Mouse (Mus musculus) intestine, embryonic 16.5 days (tissue): Measurements from ENCODE around the gene Vopp1. TPM values are rescaled to one million over a fixed set of nuclear protein-coding genes. Genes with fewer than 3 reads are reported as not detected.

Source experiments
- ATAC-seq: fragments of 200-750 bp; cut with Nextera tagmentation; 2 replicates; pipeline ENCODE4 v1.8.0; 2017; ENCODE audit warnings: moderate TSS enrichment, moderate library complexity
- H3K27ac ChIP-seq: fragments of 300-500 bp; sonication (generic); 2 replicates; pipeline ENCODE4 v1.5.1; 2014; ENCODE audit warnings: mild to moderate bottlenecking, low read length
- H3K27me3 ChIP-seq: fragments of 300-500 bp; sonication (generic); replicated peaks from 2 replicates; pipeline ENCODE4 v1.6.1; 2014; ENCODE audit warnings: low read length, control low read depth, mixed read lengths; ENCODE audit not compliant: control insufficient read depth, insufficient read depth
- H3K36me3 ChIP-seq: fragments of 300-500 bp; sonication (generic); 2 replicates; pipeline ENCODE4 v1.6.1; 2014; ENCODE audit warnings: low read length, control low read depth; ENCODE audit not compliant: control insufficient read depth, insufficient read depth
- H3K4me1 ChIP-seq: fragments of 300-500 bp; sonication (generic); 2 replicates; pipeline ENCODE4 v1.6.1; 2014; ENCODE audit warnings: low read length, control low read depth, mixed read lengths; ENCODE audit not compliant: control insufficient read depth, insufficient read depth
- H3K4me2 ChIP-seq: fragments of 300-500 bp; sonication (generic); 2 replicates; pipeline ENCODE4 v1.6.1; 2014; ENCODE audit warnings: low read depth, low read length, control low read depth
- H3K4me3 ChIP-seq: fragments of 300-500 bp; sonication (generic); 2 replicates; pipeline ENCODE4 v1.5.1; 2014; ENCODE audit warnings: mild to moderate bottlenecking, low read length
- H3K9ac ChIP-seq: fragments of 300-500 bp; sonication (generic); 2 replicates; pipeline ENCODE4 v1.6.1; 2014; ENCODE audit warnings: low read depth, low read length
- H3K9me3 ChIP-seq: fragments of 300-500 bp; sonication (generic); 2 replicates; pipeline ENCODE4 v1.6.1; 2016; ENCODE audit warnings: low read length, control low read depth; ENCODE audit not compliant: control insufficient read depth
- WGBS: fragments of 180-500 bp; shearing (Covaris S2); extraction: QIAGEN DNeasy Blood & Tissue Kit; methylation state at CpG from one replicate; pipeline ENCODE4 v1.1.7; 2014; 5-methylcytosine and 5-hydroxymethylcytosine counted together
- polyA plus RNA-seq: library from polyadenylated mRNA; unstranded; fragments of >200 nt; fragmentation: Nextera tagmentation; extraction: Ambion mirVana; gene quantifications from 2 replicates; pipeline ENCODE4 v1.2.1, GENCODE M21; 2015

Gene Vopp1
- polyA plus RNA-seq, 1 experiment from 2014 or later = 24.9 TPM

DNA sequence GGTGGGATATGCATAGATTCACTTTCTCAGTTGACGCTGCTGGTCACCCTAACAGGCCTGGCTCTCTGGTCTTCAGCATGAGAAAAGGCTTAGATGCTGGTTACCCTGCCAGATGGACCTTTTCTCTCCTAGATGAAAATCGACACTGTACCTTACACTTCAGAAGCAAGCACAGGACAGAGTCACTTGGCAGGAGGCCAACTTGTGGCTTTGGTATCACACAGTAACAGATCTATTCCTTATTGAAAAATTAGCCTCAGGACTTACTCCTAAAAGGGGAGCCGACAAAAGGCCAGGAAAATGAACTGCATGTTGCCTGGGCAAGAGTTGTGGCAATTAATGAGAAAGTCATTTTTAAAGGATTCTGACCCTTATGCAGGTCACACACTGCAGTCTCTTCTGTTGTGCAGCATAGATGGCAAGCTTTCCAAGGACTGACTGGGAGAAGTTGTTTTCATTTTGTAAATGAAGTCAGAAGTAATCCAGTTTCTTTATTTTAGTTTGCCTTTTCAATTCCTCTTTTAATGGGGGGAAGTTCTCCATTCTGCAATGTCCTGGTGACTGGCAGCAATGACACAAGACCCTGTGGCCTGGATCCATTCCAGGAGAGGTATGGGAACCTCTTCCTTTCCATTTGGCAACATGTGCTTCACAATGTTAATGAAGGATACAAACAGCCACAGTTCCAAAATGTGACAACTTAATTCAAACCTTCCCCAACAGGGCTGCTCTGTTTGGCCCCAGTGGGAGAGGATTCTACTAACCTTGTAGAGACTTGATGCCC is 59.7 kb downstream of the Vopp1 start:
- Histone ChIP-seq H3K4me2 (no peak overlapping the region), H3K4me1 (no peaks in the 10 kb centered on the region), H3K9me3 (no peaks in the 10 kb centered on the region), H3K27me3 (no peaks in the 10 kb centered on the region), H3K9ac (no peak overlapping the region), H3K36me3 (0 out of 2 replicates have a peak, but pooled peaks cover 3% of the 10 kb centered on the region), H3K27ac (no peak overlapping the region), H3K4me3 (no peak overlapping the region)
- no peak for ATAC-seq
- WGBS = 65% methylated on average over 3 of the region's 3 CpGs

DNA sequence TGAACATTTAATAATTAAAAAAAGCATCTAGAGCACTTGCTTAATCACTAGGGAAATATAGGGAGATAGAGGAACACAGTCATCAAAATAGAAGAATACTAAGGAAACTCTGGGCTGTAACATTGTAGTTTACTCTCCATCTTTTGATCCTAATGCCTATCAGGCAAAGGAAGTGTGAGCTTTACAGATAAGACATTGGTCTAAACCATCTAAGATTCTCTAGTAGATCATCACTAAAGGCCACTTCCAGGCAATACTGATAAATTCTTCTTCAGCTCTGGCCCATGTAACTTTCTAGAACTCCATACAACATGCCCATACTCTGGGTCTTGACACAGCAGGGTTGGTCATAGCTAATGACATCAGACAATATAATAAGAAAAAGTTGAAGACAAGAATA is 61.9 kb downstream of the Vopp1 start:
- Histone ChIP-seq H3K4me3 (no peak overlapping the region), H3K9me3 (no peaks in the 10 kb centered on the region), H3K27me3 (no peaks in the 10 kb centered on the region), H3K27ac (no peak overlapping the region), H3K36me3 (0 out of 2 replicates have a peak, but pooled peaks cover 3% of the 10 kb centered on the region), H3K9ac (no peak overlapping the region), H3K4me2 (no peak overlapping the region), H3K4me1 (no peaks in the 10 kb centered on the region)
- no peak for ATAC-seq

DNA sequence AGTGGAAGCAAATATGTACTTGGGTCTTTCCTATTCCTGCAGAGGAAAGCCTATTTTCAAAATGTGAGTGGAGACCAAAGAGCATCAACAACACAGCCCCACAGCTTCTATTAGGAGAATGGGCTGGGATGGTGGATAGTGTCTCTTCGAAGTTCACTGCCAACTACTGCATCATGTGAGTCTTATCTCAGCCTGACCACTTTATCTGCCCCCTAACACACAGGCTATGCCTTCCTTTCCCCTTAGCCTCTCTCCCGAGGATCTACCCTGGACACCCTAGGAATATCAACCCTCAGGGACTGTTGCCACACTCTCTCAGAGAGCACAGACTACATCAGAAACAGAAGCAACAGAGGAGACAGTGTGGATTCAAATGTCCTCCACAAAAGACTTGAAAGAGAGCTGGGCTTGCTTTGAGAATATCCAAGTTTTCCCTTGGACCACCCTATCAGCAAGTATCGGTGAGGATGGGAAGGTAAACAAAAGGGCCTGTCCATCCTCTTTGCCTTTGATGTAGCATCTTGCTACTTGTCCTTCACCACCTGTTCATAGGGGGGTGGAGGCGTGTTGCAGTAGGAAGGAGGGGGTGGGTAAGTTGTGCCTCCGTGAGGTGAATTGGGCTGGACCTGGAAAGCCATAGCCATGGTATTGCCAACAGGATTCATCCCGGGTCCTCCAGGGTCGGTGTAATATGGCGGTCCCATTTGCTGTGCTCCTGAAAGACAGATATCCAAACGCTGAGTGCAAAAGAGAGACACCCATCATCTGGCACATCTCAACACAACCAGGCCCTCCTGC is 70.8 kb downstream of the Vopp1 start:
- no peaks in the 10 kb centered on the region for H3K9me3 ChIP-seq
- H3K27ac ChIP-seq = no peak overlapping the region
- no peak overlapping the region for H3K4me2 ChIP-seq
- H3K27me3 ChIP-seq = no peaks in the 10 kb centered on the region
- ATAC-seq = no peak
- no peak overlapping the region for H3K4me3 ChIP-seq
- H3K9ac ChIP-seq = no peak overlapping the region
- no peaks in the 10 kb centered on the region for H3K4me1 ChIP-seq
- WGBS = 93% methylated on average over 9 of the region's 9 CpGs
- H3K36me3 ChIP-seq = no peaks in the 10 kb centered on the region

GRCm38 (mm10) chr6:57745748-57746129 is 79.2 kb downstream of the Vopp1 start:
- ATAC-seq = 0 out of 2 replicates have a peak, but pooled peaks have one; percentile 40
- Histone ChIP-seq H3K27me3 (no peaks in the 10 kb centered on the region), H3K9me3 (0 out of 2 replicates have a peak, but pooled peaks cover 2% of the 10 kb centered on the region), H3K9ac (no peak overlapping the region), H3K4me3 (no peak overlapping the region), H3K4me2 (no peak overlapping the region), H3K4me1 (no peaks in the 10 kb centered on the region), H3K36me3 (no peaks in the 10 kb centered on the region), H3K27ac (no peak overlapping the region)
- 93% methylated on average over 2 of the region's 2 CpGs for WGBS

- Histone ChIP-seq H3K4me1 (no peaks in the 10 kb centered on the region), H3K4me2 (no peak overlapping the region), H3K4me3 (no peak overlapping the region), H3K27ac (no peak overlapping the region), H3K27me3 (no peaks in the 10 kb centered on the region), H3K36me3 (no peaks in the 10 kb centered on the region), H3K9me3 (0 out of 2 replicates have a peak, but pooled peaks cover 2% of the 10 kb centered on the region), H3K9ac (no peak overlapping the region)
- ATAC-seq = peak; percentile 77
- 94% methylated on average over 4 of the region's 4 CpGs for whole genome bisulfite sequencing
Observed at GRCm38 (mm10) chr6:57744974-57745747, 79.8 kb downstream of the Vopp1 start.

DNA sequence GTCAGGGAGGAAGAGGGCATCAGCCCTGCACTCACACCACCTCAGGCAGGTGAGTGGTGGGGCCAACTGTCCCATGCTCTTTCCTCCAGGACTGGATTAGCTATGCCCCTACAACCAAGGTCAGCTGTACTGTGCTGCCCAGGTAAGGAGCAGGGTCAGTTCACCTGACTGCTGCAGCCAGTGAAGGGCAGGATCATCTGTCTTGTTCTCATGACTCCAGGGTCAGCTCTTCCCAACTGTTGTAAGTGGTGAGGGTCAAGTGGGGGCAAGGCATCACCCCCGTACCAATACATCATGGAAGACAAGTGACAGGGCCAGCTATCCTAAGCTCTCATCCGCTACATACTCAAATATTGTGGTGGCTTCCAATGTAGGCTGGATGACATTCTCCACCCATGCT is 80.8 kb downstream of the Vopp1 start:
- Histone ChIP-seq H3K27ac (no peak overlapping the region), H3K27me3 (no peaks in the 10 kb centered on the region), H3K4me2 (no peak overlapping the region), H3K4me1 (no peaks in the 10 kb centered on the region), H3K9me3 (0 out of 2 replicates have a peak, but pooled peaks cover 2% of the 10 kb centered on the region), H3K9ac (no peak overlapping the region), H3K36me3 (no peaks in the 10 kb centered on the region), H3K4me3 (no peak overlapping the region)
- WGBS = 89% methylated on average over 2 of the region's 2 CpGs
- ATAC-seq = no peak

GRCm38 (mm10) chr6:57743333-57743732 is 81.6 kb downstream of the Vopp1 start:
- no peaks in the 10 kb centered on the region for H3K27me3 ChIP-seq
- 0 out of 2 replicates have a peak, but pooled peaks cover 2% of the 10 kb centered on the region for H3K9me3 ChIP-seq
- 79% methylated on average over 2 of the region's 2 CpGs for whole genome bisulfite sequencing
- no peak overlapping the region for H3K9ac ChIP-seq
- ATAC-seq = no peak
- H3K4me2 ChIP-seq = no peak overlapping the region
- no peaks in the 10 kb centered on the region for H3K36me3 ChIP-seq
- H3K4me1 ChIP-seq = no peaks in the 10 kb centered on the region
- no peak overlapping the region for H3K27ac ChIP-seq
- no peak overlapping the region for H3K4me3 ChIP-seq

DNA sequence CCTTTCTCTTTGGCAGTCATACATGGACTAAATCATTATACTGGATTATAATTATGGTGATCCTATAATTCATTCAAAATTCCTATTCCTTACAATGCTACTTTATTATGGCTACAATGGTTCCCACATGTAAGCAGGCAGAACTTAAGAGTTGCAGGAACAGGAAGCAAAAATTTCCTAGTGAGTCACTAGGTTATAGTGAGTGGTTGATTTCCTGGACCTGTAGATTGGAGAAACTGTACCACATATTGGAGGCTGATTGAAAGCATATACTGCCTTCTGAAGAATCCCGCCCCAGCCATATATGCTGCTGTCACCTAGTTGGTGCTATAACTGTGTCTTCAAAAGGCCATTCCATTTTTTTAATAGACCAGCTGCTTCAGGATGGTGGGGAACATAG is 82.2 kb downstream of the Vopp1 start:
- WGBS = 95% methylated on average over 1 of the region's 1 CpGs
- ATAC-seq = no peak
- no peaks in the 10 kb centered on the region for H3K9me3 ChIP-seq

DNA sequence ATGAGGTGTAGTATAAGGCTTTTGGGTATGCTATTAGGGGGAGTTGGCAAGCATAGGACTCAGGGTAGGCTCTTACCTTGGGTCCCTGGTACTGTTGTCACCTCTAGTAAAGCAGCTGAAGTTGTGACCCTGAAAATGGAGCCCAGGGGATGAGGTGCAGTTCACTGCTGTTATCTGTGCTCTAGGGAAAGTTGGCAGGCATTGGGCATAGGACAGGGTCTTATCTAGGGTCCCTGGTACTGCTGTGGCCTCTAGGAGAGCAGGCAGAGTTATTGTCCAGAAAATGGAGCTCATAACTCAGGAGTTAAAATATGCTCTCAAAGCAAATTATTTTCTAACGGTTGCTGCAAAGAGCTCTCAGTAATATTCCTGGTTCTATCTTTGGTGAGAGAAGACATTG is 103.6 kb downstream of the Vopp1 start:
- ATAC-seq = no peak
- WGBS = 100% methylated on average over 1 of the region's 1 CpGs
- H3K9ac ChIP-seq = no peak overlapping the region
- H3K4me3 ChIP-seq = no peak overlapping the region
- H3K9me3 ChIP-seq = no peaks in the 10 kb centered on the region
- no peak overlapping the region for H3K4me2 ChIP-seq
- no peaks in the 10 kb centered on the region for H3K4me1 ChIP-seq
- 0 out of 2 replicates have a peak, but pooled peaks cover under 1% of the 10 kb centered on the region for H3K36me3 ChIP-seq
- no peak overlapping the region for H3K27ac ChIP-seq
- no peaks in the 10 kb centered on the region for H3K27me3 ChIP-seq

More for the DNA sequence above, 82.2 kb downstream of the Vopp1 start:
- Histone ChIP-seq H3K27ac (no peak overlapping the region), H3K27me3 (no peaks in the 10 kb centered on the region), H3K36me3 (no peaks in the 10 kb centered on the region), H3K4me3 (no peak overlapping the region), H3K4me1 (no peaks in the 10 kb centered on the region), H3K9ac (no peak overlapping the region), H3K4me2 (no peak overlapping the region)
